Mouse (Mus musculus): ENCODE measurements around the gene Sept5.

The Sept5 gene

GRCm38 (mm10) chr16:18622916-18623750 lies 6.6 kb downstream of the Sept5 start:
- POLR2A ChIA-PET, result interaction anchor here in 2 of 4 experiments (0.6 to 2.0 kb wide), 7 partner anchors 26 to 278 kb away, joined by 3 to 7 read pairs (median 4); partner anchors contain the start of gene Cdc45 (in 1 of the 2)
- CTCF ChIA-PET, result interaction anchor here in 3 of 4 experiments (0.5 to 1.9 kb wide), 15 partner anchors 7 to 899 kb away, joined by 3 to 10 read pairs (median 3); no protein-coding TSS in a partner anchor

DNA sequence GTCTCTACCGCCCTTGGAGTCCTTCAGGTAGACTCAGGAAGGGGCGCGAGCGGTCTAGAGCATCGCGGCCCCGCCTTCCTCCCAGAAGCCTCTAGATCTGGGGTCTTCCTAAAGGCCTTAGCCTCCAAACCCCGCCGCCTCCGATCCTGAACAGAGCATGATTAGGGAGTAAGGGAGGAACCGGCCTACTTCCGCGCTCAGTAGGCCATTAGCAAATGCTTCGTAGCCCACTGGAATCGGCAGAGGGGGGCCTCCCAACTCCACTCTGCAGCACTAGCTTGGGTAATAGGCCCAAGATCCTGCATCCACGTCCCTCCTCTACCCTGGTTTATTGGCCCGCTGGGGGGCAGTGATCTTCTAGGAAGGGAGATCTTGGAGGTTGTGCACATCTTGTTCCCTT lies 7.7 kb downstream of the Sept5 start, which contains the start of gene Gp1bb:
Gp1bb (minus strand) TSS at position 385 of the 400 bp plus-strand sequence.
- CTCF ChIA-PET, result interaction anchor here in 3 of 4 experiments (0.6 to 7.3 kb wide), 5 partner anchors 32 to 399 kb away, joined by 3 to 118 read pairs (median 4); partner anchors contain the start of gene Tbx1 (in 1 of the 3)

GRCm38 (mm10) chr16:18621362-18622001 lies 8.3 kb downstream of the Sept5 start:
- POLR2A ChIA-PET, result interaction anchor here in 2 of 4 experiments (1.1 to 2.0 kb wide), 5 partner anchors 31 to 255 kb away, joined by 3 to 6 read pairs (median 3); partner anchors contain the start of genes Cdc45 (in 1 of the 2), Hira (in 1 of the 2), Mrpl40 (in 1 of the 2) and Tbx1 (in 1 of the 2)
- CTCF ChIA-PET, result interaction anchor here (0.5 to 7.3 kb wide), 10 partner anchors 11 to 399 kb away, joined by 3 to 118 read pairs (median 4); partner anchors contain the start of gene Tbx1 (in 1 of the 4)

More for the DNA sequence above, 7.7 kb downstream of the Sept5 start, which contains the start of gene Gp1bb:
- POLR2A ChIA-PET, result interaction anchor here in 2 of 4 experiments (0.6 to 2.0 kb wide), 4 partner anchors 33 to 277 kb away, joined by 3 to 7 read pairs (median 4); partner anchors contain the start of genes Cdc45 (in 1 of the 2), Hira (in 1 of the 2) and Mrpl40 (in 1 of the 2)

DNA sequence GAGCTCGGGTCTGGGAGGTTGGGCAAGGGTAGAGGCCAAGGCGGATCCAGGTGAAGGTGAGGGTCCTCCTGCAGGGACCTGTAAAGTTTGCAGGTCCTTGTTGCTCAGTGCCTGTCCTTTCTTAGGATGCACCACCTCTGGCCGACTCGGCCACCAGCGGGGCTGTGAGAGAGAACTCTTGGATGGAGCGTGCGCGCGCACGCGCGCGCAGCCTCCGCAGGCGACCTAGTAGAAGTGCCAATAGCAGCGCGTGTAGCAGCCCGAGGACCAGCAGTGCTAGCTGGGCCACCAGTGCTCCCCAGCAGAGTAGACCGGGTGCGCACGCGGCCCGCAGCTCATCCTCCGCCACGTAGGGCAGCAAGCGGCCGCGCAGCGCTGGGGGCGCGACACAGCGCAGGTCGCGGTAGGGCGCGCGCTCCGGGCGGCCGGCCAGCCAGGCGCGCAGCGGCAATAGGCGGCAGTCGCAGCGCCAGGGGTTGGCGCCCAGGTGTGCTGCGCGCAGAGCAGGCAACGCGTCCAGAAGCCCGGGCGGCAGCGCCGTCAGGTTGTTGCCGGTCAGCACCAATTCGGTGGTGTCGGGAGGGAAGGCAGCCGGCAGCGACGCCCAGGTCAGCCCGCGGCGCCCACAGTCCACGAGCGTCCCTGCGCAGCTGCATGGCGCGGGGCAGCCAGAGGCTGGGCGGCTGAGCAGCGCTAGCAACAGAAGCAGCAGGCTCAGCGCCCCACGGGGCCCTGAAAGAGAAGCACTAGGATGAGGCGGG lies 9.0 kb downstream of the Sept5 start:
- ChIA-PET POLR2A (interaction anchor here in 2 of 4 experiments (1.2 to 2.0 kb wide), 6 partner anchors 17 to 256 kb away, joined by 3 to 6 read pairs (median 3); partner anchors contain the start of genes Hira (in 1 of the 2), Mrpl40 (in 1 of the 2) and Tbx1 (in 1 of the 2)), CTCF (interaction anchor here (0.5 to 7.3 kb wide), 8 partner anchors 10 to 226 kb away, joined by 3 to 118 read pairs (median 4); partner anchors contain the start of gene Tbx1 (in 1 of the 4))

GRCm38 (mm10) chr16:18620201-18620600 lies 9.6 kb downstream of the Sept5 start:
- CTCF ChIA-PET, result interaction anchor here in 2 of 4 experiments (0.9 to 7.3 kb wide), 3 partner anchors 10 to 177 kb away, joined by 3 to 118 read pairs (median 4); no protein-coding TSS in a partner anchor
- POLR2A ChIA-PET, result interaction anchor here in 2 of 4 experiments (1.2 to 2.0 kb wide), 5 partner anchors 16 to 177 kb away, joined by 3 to 6 read pairs (median 3); partner anchors contain the start of gene Tbx1 (in 1 of the 2)

DNA sequence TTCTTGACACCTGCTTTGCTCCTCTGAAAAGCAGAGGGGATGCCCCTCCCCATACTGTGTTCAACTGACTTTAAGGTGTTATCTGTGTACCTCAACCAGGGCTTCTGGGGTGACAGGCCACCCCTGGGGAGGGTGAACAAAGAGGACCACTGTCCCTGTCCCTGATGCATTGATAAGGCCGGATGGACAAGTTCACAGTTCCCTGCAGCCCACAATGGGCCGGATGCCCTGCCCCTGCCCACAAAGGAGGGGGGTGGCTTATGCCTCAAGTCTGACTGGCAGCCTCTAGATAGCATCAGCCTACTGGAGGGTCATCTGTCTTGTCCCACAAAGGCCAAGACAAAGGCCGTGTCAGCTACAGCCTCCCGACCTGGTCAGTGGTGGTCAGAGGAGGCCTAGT lies 10.6 kb downstream of the Sept5 start:
- CTCF ChIA-PET, result interaction anchor here in 2 of 4 experiments (0.5 to 7.3 kb wide), 4 partner anchors 148 to 299 kb away, joined by 3 to 118 read pairs (median 46); no protein-coding TSS in a partner anchor
- POLR2A ChIA-PET, result interaction anchor here in 2 of 4 experiments (0.6 to 2.2 kb wide), 3 partner anchors 29 to 175 kb away, joined by 4 to 9 read pairs (median 4); no protein-coding TSS in a partner anchor

- ChIA-PET CTCF (interaction anchor here (0.6 to 7.3 kb wide), 43 partner anchors 9 to 1549 kb away, joined by 3 to 118 read pairs (median 5); no protein-coding TSS in a partner anchor), POLR2A (interaction anchor here in 3 of 4 experiments (0.8 to 2.2 kb wide), 14 partner anchors 13 to 370 kb away, joined by 3 to 9 read pairs (median 4); partner anchors contain the start of genes Ranbp1 (in 1 of the 3), Tbx1 (in 1 of the 3) and Trmt2a (in 1 of the 3))
These were observed 11.5 kb downstream of the Sept5 start for GRCm38 (mm10) chr16:18618297-18618696.

DNA sequence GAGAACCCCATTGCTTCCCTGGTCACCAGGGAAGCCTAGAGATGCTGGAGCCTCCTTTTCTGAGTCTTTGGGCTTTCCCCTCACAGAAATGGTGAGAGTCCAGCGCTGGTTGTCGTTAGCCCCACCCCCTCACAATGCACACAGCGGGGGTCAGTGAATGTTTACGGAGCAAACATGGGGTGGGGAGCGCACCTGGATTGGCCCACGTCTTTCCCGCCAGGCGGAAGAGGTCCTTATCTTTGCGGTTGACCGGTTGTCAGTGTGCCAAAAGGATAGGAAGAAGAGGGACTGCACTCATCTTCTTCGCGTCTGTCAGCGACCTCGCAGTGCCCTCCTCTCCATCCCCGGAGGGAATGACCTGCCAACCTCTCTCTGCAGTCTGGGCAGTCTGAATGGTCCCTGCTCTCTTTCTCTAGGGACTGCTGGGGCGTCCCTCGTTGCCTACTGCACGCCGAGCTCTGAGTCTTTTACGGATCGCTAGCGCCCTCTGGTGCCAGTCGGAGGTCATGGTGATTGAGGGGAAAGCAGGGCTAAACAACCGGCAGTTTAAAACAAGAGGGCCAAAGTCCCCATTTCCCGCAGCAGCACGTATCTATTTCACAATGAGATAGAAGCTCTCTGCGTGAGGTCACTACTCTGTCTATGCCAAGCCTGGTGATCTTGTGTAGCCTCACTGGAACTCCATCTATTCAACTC lies 12.2 kb downstream of the Sept5 start:
- POLR2A ChIA-PET, result interaction anchor here (0.6 to 2.2 kb wide), 18 partner anchors 11 to 369 kb away, joined by 3 to 9 read pairs (median 4); partner anchors contain the start of genes Ranbp1 (in 1 of the 4), Tbx1 (in 1 of the 4) and Trmt2a (in 1 of the 4)
- CTCF ChIA-PET, result interaction anchor here (0.6 to 7.3 kb wide), 51 partner anchors 9 to 1550 kb away, joined by 3 to 118 read pairs (median 4); partner anchors contain the start of genes Comt (in 1 of the 4) and Tbx1 (in 1 of the 4)

- ChIA-PET POLR2A (interaction anchor here in 1 of 4 experiments (1.7 kb wide), 1 partner anchor 9 kb away, joined by 3 read pairs; no protein-coding TSS in a partner anchor), CTCF (interaction anchor here in 3 of 4 experiments (0.6 to 2.3 kb wide), 3 partner anchors 23 to 170 kb away, joined by 3 to 10 read pairs (median 9); no protein-coding TSS in a partner anchor)
These were observed 16.5 kb downstream of the Sept5 start for GRCm38 (mm10) chr16:18613301-18613700.

- CTCF ChIA-PET, result interaction anchor here in 2 of 4 experiments (0.5 to 2.3 kb wide), 3 partner anchors 149 to 328 kb away, joined by 3 to 10 read pairs (median 4); no protein-coding TSS in a partner anchor
- POLR2A ChIA-PET, result interaction anchor here in 2 of 4 experiments (0.6 to 1.7 kb wide), 4 partner anchors 8 to 250 kb away, joined by 3 to 4 read pairs (median 4); no protein-coding TSS in a partner anchor
These were observed 18.0 kb downstream of the Sept5 start for GRCm38 (mm10) chr16:18611752-18612151.

DNA sequence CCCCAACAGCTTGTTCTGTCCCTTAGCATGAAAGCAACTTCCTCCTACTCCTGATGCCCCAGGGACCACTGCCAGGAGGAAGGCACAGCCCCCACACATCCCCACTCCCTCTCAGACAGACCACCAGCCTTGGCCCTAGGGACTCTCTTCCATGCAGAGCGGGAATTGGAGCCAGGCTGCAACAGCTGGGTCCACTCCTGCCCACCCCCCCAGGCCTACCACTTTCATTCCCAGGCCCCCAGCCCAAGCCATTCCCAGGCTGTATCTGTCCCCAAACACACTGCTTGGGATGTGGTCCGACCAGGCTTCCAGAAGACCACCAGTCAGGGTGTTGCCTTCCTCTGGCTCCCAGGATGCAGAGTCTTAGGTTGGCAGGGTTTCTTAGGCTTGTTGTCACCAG lies 20.7 kb downstream of the Sept5 start:
- CTCF ChIA-PET, result interaction anchor here in 3 of 4 experiments (0.6 to 2.5 kb wide), 5 partner anchors 9 to 276 kb away, joined by 3 to 9 read pairs (median 6); no protein-coding TSS in a partner anchor
- POLR2A ChIA-PET, result interaction anchor here in 1 of 4 experiments (1.1 kb wide), 1 partner anchor 137 kb away, joined by 3 read pairs; no protein-coding TSS in a partner anchor

- ChIA-PET POLR2A (no interaction called here), CTCF (interaction anchor here (0.6 to 2.5 kb wide), 5 partner anchors 9 to 276 kb away, joined by 4 to 9 read pairs (median 6); no protein-coding TSS in a partner anchor)
These were observed 21.5 kb downstream of the Sept5 start for GRCm38 (mm10) chr16:18608226-18608625.

GRCm38 (mm10) chr16:18605705-18606104 lies 24.0 kb downstream of the Sept5 start:
- ChIA-PET CTCF (interaction anchor here in 2 of 4 experiments (2.6 to 3.0 kb wide), 2 partner anchors 12 to 162 kb away, joined by 8 to 10 read pairs; no protein-coding TSS in a partner anchor), POLR2A (interaction anchor here in 3 of 4 experiments (0.6 to 1.4 kb wide), 7 partner anchors 8 to 231 kb away, joined by 3 read pairs; partner anchors contain the start of genes 2510002D24Rik (in 1 of the 3), Gm28539 (in 1 of the 3) and Gm49601 (in 1 of the 3))

DNA sequence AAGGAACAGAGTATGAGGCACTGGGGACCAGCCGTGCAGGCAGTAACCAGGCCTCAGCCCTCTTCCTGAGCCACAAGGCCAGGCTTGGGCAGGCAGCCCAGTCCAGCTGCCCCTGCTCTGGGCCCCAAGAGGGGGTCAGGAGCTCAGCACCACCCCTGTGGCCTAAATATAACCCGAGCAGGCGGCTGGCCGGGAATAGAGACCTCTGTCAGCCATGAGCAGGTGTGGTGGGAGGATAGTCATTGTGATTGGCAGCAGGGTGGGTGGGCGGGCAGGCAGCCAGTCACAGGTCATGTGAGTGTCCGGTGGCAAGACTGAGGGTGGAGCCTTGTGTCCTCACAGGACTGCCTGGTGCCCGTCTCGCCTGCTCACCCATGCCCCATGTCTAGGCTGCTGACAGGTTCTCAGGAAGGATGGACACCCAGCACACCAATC lies 25.5 kb downstream of the Sept5 start:
- CTCF ChIA-PET, result interaction anchor here in 2 of 4 experiments (1.0 to 3.0 kb wide), 3 partner anchors 13 to 161 kb away, joined by 5 to 10 read pairs (median 8); no protein-coding TSS in a partner anchor
- POLR2A ChIA-PET, result interaction anchor here in 3 of 4 experiments (0.8 to 1.9 kb wide), 5 partner anchors 8 to 83 kb away, joined by 3 to 5 read pairs (median 3); no protein-coding TSS in a partner anchor

DNA sequence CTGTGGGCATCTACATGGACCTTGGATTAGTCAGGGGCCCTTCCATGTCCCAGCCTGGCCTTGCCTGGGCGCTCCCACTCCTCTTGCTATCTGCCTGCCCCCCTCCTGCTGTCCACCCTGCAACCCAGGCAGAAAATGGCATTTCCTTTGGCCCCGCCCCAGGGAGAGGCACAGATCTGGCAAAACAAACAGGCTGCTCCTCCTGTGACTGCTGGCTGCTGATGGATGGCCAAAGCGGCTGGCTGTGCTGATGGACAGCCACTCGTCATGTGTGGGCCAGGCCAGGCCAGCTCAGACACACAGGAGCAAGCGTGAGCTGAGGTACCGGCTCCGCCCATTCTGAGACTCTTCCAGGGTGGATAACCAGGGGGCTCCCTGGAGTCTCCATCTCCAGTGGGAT lies 28.3 kb downstream of the Sept5 start:
- ChIA-PET POLR2A (interaction anchor here in 2 of 4 experiments (0.9 to 1.0 kb wide), 2 partner anchors 11 to 154 kb away, joined by 3 read pairs; partner anchors contain the start of gene Tbx1 (in 1 of the 2)), CTCF (interaction anchor here in 2 of 4 experiments (0.6 to 1.3 kb wide), 4 partner anchors 16 to 167 kb away, joined by 3 to 5 read pairs (median 4); no protein-coding TSS in a partner anchor)

Measured in embryonic stem cell, embryonic (primary cell).